Mouse (Mus musculus) naive thymus-derived CD4-positive, alpha-beta T cell, adult 2 months (primary cell): ENCODE results near the gene Iqcd.
A peak's percentile ranks its signal among the peaks of the same experiment; 100 is the strongest.

Experiments
- DNase-seq: peaks from one replicate; pipeline ENCODE4 v3.0.0-alpha.2; 2011; ENCODE audit warnings: low read depth

Iqcd gene

DNA sequence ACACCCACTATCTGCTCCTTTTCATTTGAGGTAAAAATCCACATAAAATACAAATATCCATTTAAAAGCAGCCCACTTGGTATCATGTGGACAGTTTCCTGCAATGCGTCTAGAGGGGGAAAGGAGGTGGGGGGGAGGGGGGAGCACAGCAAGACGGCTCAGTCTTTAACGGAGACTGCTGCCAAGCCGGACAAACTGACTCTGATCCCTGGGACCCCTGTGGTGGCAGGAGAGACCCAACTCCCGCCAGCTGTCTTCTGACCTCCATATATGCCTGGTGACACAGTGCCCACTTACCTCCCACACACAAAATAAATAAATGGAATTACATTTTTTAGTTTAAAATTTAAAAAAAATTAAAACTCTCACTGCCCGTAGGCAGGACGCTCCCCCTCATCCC, 14.7 kb downstream of the Iqcd start:
- DNase-seq = no peak

DNA sequence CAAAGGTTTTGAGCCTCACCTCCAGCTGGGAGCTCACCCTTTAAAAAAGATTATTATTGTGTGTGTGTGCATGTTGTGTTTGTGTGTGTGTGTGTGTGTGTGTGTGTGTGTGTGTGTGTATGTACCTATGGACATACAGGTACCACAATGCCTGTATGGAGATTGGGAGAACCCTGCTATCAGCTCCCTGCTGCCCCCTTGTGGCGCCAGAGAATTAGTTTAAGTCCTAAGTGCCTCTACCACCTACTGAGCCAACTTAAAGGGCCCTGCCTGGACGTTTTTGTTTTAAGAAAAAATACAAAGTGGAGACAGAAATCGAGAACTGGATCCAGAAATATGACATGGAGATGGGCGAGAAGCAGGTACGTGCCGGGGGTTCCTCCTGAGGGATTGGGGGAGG, 16.0 kb downstream of the Iqcd start:
- peak; percentile 91 for DNase-seq

DNA sequence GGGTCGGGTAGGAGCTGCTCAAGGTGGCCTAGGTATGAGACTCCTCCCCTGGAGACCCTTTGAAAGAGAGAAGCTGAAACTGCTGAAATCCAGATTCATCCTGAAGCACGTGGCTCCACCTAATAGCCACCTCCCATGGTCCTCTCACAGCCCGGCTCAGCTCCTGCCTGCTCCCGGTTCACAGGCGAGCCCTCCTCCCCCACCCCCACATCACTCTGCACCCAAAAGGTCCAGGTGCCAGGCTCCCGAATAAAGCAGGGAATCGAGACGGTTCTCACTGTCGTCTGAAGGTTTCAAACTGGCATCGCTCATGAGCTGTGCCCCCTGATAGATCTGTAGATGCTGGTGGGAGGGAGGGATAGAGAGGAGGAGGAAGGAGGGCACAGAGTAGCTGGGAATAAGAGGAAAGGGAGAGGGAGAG, 16.4 kb downstream of the Iqcd start:
- DNase-seq = no peak

DNA sequence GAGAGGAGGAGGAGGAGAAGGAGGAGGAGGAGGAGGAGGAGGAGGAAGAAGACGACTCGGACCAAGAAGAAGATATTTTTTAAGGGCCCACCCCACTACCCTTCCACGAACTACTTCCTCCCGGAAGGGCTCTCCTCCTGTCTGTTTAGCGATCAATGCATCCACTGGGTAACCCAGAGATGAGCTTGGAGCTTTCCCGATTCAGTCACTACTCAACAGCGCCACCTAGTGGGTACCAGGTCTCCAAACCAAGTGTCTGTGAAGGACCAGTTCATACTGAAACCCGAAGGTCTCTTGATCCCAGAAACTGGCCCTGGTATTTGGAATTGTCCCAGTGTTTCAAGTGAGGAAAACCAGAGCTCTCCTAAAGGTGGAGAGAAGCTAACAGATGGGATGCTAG, 16.9 kb downstream of the Iqcd start:
- peak; percentile 94 for DNase-seq

DNA sequence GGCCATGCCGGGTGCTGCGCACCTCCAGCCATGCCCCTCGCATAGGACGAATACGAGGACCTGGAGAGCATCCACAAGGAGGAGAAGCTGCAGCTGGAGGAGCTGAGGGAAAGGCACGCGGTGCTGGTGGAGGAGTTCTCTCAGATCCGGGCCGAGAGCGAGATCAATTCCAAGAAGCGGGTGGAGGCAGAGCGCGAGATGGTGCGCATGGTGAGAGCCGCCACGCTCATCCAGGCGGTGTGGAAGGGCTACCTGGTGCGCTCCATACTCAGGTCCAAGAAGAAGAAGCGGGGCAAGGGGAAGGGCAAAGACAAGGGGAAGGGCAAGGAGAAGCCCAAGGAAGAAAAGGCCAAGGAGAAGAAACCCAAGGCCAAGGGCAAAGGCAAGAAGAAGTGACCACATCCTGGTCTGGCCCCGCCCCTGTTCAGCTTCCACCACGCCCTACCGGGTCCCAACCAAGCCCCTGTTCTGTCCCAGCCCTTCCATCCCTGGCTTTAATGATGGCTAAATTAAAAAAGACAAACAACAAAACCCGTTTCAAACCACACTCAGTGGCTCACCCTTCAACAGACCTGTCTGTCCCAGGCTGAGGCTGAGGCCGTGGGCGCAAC, 17.9 kb downstream of the Iqcd start:
- no peak for DNase-seq

DNA sequence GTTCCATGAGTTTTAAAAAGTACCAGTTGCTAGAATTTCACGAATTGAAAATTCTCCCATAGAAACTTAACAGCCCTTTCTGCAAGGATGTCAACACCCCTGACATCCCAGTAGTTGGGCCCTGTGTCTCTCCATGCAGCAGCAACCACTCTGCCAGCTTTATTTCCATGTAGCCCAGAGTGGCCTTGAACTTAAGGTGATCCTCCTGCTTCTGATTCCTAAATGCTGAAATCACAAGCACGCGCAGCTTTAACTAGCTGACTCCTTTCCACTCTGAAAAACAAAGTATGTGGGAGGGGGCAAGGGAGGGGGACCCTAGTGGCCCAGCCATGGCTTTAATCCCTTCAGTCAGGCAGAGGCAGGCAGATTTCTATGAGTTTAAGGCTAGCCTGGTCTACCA, 18.5 kb downstream of the Iqcd start:
- DNase-seq = no peak

DNA sequence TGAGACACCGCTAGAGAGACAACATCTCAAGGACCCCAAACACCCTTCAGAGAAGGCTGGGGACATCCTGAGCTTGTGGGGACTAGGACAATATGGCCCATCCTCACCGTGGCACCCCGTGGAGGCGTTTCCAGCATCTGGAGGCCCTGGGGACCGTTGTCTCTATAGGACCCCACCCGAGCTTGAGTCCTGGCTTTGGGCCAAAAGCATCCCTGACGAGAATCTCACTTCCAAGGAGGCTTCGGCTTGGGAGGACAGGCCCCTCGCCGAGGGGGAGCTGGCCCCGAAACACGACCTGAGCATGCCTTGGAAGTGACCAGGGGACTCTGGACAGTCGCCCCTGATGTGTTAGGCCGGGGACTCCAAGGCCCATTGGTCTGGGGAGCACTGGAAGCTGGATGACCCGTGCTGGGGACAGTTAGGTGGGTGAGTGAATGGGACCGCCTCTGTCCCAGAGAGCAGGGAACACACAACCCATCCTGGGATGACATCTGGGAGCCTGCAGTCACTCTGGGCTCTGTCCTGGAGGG, 20.5 kb downstream of the Iqcd start:
- no peak for DNase-seq

DNA sequence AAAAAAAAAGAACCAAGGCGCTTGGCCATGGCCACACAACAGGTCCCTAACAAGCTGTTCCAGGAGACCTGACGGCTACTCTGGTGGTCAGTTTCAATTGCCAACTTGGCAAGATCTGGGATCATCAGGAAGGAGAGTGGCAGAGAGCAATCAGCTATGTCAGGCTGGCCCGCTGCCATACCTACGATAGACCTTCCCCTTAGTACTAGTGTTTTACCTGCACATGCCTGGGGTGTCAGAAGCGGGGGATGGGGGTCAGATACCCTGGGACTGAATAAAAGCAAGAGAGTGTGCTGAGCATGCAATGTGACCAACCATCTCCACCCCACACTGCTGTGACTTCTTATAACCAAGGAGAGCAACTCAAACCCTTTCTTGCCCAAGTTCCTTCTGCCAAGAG, 22.1 kb downstream of the Iqcd start:
- DNase-seq = peak; percentile 19

DNA sequence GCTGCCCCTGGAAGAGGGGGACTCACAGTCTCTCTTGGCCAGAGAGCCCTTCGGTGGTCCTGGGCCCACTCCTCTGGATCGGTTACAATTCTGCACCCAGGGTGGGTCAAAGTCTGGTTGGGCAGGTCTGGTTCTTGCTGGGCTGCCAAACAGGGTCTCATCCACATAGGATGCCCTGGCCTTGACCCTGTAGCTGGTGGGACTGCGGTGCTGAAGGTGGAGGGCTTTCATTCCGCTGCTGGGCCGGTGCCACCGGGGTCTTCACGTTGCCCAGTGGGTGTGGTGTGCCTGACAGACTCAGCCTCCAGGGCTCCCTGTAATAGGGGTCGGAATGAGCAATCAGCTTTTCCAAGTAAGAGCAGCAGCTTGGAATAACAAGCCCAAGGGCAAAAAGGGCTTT, 22.6 kb downstream of the Iqcd start:
- DNase-seq = no peak

DNA sequence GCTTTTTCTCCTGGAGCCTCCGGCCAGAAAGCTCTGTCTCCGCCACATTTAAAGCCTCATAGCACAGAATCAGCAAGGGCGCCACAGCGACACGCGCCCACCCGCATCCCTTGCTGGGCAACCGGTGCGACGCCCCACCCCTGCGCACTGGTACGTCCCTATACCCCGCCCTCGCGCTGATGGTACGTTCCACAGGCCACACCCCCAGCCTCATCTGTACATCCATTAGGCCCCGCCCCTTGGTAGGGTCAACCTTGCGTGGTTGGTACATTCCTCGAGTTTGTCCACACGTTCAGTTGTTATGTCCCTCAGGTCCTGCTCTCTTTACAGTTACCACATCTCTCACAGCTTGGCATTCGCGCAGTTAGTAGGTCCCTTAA, 23.6 kb downstream of the Iqcd start, which contains the start of the genes Rita1 and Ddx54:
Gene Rita1 (minus strand): TSS at position 148 of the 380 bp plus-strand sequence.
Gene Ddx54 (plus strand): TSS at position 298 of the 380 bp plus-strand sequence.
- no peak for DNase-seq

DNA sequence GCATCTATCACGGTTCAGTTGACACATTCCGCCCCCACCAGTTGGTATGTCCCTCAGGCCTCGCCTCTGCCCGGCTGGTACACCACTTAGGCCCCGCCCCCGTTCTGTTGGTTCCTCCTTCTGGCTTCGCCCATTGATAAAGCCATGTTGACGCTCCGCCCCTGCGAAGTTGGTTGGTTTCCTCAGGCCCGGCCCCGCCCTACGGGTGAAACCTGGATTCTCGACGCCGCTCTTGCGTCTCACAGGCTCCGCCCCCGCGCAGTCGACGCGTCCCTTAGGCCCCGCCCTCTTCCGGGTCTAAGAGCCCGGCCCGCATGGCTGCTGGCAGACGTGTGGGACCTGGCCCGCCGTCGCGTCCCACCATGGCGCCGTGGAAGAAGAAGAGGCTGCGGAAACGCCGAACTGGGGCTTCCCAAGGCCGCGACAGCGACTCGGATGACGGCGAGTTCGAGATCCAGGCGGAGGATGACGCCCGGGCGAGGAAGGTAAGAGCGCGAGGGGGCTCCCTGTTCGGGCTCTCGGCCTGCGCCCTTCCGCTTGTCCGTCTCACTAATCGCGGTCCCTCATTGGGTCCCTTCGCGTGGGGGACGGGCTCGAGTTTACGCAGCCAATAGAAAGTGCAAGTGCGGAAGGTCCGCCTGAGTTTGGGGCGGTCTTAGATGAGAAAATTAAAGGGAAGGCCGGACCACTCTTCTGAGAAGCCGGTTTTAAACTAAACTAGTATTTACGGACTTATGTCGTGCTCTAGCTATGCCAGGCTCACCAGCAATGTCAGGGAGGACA, 24.2 kb downstream of the Iqcd start:
- peak; percentile 100 for DNase-seq

DNA sequence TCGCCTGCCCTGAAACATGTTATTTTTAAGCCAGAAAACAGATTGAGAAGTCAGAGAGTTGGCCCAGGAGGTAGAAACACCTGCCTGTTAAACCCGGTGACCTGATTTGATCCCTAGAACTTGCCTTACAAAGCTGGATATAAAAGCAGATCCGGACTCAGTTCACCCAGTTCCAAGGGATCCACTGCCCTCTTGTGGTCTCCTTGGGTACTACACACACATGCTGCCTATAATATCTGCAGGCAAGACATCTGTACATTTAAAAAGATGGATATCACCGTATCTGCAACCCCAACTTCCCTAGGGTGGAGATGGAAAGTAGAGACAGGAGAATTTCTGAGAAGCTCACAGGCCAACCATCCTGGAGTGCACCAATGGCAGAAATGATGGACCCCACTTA, 27.1 kb downstream of the Iqcd start:
- DNase-seq = peak; percentile 81

DNA sequence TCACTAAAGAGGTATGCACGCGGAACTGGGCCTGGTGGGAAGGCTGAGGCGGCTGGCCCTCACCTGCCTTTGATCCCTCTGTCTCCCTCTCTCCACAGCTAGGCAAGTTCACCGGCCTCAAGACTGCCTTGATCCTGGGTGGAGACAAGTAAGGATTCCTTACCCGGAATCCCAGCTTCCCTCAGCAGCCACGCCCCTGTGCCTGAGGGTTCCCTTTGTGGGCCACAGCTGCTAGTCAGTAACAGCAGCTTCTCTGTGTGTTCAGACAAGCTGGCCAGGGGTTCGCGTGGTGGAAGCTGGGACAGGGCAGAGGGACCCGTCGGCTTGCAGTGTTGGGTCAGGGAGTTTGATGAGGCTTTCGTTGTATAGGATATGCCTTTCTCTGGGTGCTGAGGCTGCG, 30.0 kb downstream of the Iqcd start:
- peak; percentile 25 for DNase-seq

DNA sequence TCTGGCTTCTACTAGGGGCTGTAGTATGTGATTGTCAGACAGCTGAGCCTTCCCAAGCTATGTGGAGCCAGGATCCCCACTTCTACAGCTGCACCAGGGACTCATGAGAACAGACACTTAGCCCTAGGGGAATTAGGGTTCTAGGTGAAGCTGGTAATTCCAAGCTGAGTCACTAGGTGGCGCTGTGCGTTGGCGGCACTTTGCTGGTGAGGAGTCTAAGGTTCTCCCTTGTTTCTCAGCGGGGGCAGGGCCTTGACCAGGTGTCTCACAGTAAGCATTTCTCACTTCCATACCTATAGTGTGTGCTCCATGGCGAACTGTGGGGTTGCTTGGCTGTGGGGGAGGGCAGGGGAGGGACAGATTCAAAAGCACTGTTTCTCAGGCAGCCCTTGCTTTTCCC, 30.4 kb downstream of the Iqcd start:
- DNase-seq = peak; percentile 87

DNA sequence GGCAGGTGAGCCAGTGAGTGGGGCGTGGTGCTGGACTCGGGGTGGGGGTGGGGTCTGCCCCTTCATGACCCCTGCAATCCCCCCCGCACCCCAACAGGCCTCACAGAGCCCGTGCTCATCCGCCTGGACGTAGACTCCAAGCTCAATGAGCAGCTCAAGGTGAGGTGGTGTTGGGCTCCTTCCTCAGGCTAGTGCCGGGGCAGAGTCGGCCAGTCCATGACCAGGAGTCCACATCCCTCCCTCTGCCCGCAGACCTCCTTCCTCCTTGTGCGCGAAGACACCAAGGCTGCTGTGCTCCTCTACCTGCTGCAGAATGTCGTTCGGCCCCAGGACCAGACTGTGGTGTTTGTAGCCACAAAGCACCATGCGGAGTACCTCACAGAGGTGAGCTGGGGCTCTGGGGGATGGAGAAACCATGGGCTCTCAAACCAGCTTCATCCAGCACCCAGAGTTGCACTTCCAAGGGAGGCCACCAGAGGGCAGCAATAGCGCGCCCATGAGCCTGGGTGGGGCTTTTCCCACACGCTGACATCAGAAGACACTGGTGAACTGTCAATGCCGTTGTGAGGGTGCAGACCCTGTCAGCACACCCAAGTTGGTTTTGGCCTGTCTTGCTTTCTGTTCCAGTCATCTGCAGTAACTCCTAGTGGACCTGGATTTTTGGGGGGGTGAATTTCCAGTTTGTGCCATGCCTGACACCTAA, 31.7 kb downstream of the Iqcd start:
- peak; percentile 96 for DNase-seq

DNA sequence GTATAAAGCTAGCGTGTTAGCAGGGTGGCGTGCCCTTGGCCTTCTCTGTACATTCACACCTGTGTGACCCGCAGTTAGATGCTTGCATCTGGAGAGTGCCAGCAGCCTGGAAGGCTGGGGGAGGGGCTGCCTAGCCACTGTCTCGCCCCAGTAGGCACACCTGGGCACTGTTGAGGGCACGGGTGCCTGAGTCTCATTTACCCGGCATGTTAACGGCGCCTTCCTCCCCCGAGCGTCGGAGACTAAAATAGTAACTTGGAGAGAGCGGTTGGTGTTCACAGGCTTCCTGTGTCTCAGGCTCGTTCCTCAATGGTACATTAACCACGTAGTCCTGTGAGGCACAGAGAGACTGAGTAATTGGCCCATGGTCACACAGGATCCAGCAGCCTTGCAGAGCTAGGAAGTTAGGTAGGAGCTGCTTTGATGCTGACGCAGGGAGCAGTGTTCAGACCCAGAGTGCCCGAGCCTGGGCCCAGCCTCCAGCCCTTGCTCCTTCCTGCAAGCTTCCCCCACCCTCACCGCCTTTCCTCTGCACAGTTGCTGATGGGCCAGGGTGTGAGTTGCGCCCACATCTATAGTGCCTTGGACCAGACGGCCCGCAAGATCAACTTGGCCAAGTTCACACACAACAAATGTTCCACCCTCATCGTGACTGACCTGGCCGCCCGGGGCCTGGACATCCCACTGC, 32.4 kb downstream of the Iqcd start:
- DNase-seq = peak; percentile 83

DNA sequence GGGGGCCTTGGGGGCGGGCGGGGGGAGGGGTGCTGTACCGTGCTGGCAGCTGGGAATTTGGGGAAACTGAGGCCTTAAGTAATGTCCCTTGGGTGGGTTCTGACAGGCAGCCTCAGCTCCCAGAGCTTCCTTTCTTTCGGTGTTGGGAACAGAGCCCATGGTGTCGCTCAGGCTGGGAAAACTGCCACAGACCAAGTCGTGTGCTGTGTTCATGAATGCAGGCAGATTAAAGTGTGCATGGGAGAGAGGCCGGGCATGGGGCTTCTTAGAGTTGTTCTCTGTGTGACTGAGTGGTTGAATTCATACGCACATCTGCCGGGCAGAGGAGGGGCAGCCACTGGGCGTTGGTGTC, 33.0 kb downstream of the Iqcd start:
- no peak for DNase-seq

DNA sequence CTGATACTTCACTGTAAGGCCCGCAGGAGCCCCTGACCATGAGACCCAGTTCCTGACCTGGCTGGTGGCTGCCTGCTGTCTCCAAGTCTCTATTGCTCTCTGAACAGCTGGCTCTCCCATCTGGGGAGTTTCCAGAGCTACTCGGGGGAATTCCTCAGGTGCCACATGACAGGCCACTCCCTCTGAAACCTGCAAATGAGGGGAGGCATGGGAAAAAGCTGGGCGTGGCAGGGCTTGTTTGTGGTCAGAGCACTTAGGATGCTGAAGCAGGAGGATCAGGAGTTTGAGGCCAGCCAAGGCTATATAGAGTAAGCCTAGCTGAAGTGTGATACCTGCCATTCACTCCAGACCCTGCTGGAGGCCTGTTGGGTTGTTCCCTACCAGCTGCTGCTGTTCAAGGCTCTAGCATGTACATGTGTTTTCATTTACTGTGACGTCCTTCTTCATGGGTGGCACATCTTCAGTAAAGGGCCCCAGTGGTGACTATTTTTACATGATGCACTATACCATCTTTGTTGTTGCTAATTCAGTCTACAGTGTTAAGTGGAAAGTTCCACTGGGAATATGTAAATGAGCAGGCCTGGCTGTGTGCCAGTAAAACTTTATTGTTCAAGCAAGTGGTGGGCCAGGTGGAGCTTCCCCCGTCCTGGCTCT, 33.5 kb downstream of the Iqcd start:
- DNase-seq = peak; percentile 64

DNA sequence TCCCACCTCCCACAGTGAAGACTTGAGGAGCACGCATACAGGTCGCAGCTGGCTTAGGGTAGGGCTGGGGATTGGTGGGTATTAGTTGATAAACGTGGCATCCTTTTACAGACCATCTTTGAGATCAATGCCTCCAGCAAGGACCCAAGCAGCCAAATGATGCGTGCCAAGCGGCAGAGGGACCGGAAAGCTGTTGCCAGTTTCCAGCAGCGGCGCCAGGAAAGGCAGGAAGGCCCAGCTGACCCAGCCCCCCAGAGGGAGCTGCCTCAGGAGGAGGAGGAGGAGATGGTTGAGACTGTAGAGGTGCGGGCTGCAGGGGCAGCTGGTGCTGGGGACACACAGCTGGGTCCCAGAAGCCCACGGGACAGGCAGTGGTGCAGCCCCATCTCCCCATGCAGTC, 35.6 kb downstream of the Iqcd start:
- no peak for DNase-seq

DNA sequence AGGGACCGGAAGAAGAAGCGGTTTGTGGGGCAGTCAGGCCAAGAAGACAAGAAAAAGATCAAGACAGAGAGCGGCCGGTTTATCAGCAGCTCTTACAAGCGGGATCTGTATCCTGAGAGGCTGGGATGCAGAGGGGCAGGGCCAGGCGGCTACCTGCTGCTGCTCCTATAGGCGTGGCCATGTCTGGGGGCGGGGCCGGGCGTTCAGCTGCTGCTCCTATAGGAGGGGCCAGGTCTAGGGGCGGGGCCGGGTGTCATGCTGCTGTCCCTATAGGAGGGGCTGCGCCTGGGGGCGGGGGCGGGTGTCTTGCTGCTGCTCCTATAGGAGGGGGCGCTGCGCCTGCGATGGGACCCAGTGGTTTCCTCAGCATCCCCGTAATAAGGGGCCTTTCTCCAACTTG, 37.6 kb downstream of the Iqcd start:
- peak; percentile 28 for DNase-seq

DNA sequence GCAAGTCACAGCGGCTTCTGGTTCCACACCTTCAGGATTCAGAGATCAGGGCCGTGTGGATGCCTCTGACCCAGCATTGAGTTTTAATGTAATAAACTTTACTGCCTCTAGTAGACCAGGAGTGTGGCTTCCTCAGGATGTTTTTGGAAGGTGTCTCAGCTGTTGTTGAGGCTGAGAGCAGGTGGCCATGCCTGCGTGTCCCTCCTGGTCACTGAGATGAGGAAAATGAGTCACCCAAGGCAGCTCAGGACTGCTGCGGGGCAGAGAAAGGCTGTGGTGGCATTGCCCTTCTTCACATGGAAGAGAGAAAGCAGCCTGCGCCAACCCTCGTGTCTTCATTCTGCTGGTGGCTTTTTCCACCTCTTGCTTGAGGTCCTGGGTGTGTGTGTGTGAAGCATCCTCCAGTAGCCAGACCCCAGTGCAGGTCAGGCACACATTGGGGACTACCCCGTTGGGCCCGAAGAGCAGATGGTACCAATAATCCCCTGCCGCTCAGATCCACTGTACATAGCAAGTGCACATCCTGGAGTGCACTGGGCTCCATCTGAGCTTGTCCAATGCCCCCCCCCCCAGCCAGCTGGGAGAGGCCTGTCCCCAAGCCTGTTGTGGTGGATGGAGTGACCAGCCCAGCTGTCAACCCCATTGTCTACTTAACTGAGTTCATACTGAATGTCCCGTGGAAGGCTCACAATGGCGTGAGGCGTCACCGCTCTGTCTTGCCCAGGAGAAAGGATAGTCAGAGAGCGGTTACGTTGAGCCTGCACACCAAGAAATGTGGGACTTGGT, 38.9 kb downstream of the Iqcd start:
- DNase-seq = peak; percentile 6
